Mouse (Mus musculus) forebrain, embryonic 11.5 days (tissue): ENCODE results near the gene Jade1. TPM values are rescaled to one million over a fixed set of nuclear protein-coding genes. Genes with fewer than 3 reads are reported as not detected.
A peak's percentile ranks its signal among the peaks of the same experiment; 100 is the strongest.

ENCODE experiments used
- ATAC-seq: fragments of 200-750 bp; cut with Nextera tagmentation; replicated peaks from 2 replicates; pipeline ENCODE4 v1.8.0; 2017; ENCODE audit warnings: moderate TSS enrichment; ENCODE audit not compliant: low FRiP score
- DNase-seq: peaks from one replicate; pipeline ENCODE4 v3.0.0-alpha.2; 2017; ENCODE audit warnings: low spot score
- H3K27ac ChIP-seq: fragments of 300-500 bp; sonication (generic); 2 replicates; pipeline ENCODE4 v1.5.1; 2014; ENCODE audit warnings: low read depth, low read length
- H3K27me3 ChIP-seq: fragments of 300-500 bp; sonication (generic); 2 replicates; pipeline ENCODE4 v1.6.1; 2014; ENCODE audit warnings: mild to moderate bottlenecking, low read length, mixed read lengths; ENCODE audit not compliant: control insufficient read depth, insufficient read depth
- H3K36me3 ChIP-seq: fragments of 300-500 bp; sonication (generic); 2 replicates; pipeline ENCODE4 v1.6.1; 2014; ENCODE audit warnings: mild to moderate bottlenecking, low read length, moderate library complexity, mixed read lengths; ENCODE audit not compliant: control insufficient read depth, insufficient read depth
- H3K4me1 ChIP-seq: fragments of 300-500 bp; sonication (generic); replicated peaks from 2 replicates; pipeline ENCODE4 v1.6.1; 2014; ENCODE audit warnings: low read length, mixed read lengths; ENCODE audit not compliant: control insufficient read depth, insufficient read depth
- H3K4me2 ChIP-seq: fragments of 300-500 bp; sonication (generic); 2 replicates; pipeline ENCODE4 v1.6.1; 2014; ENCODE audit warnings: low read depth, mild to moderate bottlenecking, low read length, moderate library complexity, mixed read lengths; ENCODE audit not compliant: severe bottlenecking
- H3K4me3 ChIP-seq: fragments of 300-500 bp; sonication (generic); 2 replicates; pipeline ENCODE4 v1.5.1; 2014; ENCODE audit warnings: low read depth, low read length
- H3K9ac ChIP-seq: fragments of 300-500 bp; sonication (generic); 2 replicates; pipeline ENCODE4 v1.6.1; 2014; ENCODE audit warnings: low read length
- H3K9me3 ChIP-seq: fragments of 300-500 bp; sonication (generic); 2 replicates; pipeline ENCODE4 v1.6.1; 2016; ENCODE audit warnings: low read length, mixed read lengths; ENCODE audit not compliant: control insufficient read depth
- WGBS: fragments of 180-500 bp; shearing (Covaris S2); extraction: QIAGEN DNeasy Blood & Tissue Kit; methylation state at CpG from one replicate; pipeline ENCODE4 v1.1.7; 2014; 5-methylcytosine and 5-hydroxymethylcytosine counted together
- polyA plus RNA-seq: library from polyadenylated mRNA; unstranded; fragments of >200 nt; fragmentation: Nextera tagmentation; extraction: Ambion mirVana; gene quantifications from 2 replicates; pipeline ENCODE4 v1.2.1, GENCODE M21; 2014

Gene Jade1
- polyA plus RNA-seq, 1 experiment from 2014 or later = 22.4 TPM

- 0 out of 2 replicates have a peak, but pooled peaks cover 3% of the 10 kb centered on the region for H3K4me1 ChIP-seq
- H3K9me3 ChIP-seq = no peaks in the 10 kb centered on the region
- H3K4me2 ChIP-seq = peak overlapping the region; percentile 80
- H3K27me3 ChIP-seq = no peaks in the 10 kb centered on the region
- peak overlapping the region; percentile 96 for H3K9ac ChIP-seq
- ATAC-seq (peak; percentile 69), DNase-seq (peak; percentile 90)
- peak overlapping the region; percentile 72 for H3K4me3 ChIP-seq
- no peaks in the 10 kb centered on the region for H3K36me3 ChIP-seq
- peak overlapping the region; percentile 99 for H3K27ac ChIP-seq
- under 1% methylated on average over 60 of the region's 60 CpGs for WGBS
Observed at GRCm38 (mm10) chr3:41564471-41565213, 9.1 kb downstream of the Jade1 start.

DNA sequence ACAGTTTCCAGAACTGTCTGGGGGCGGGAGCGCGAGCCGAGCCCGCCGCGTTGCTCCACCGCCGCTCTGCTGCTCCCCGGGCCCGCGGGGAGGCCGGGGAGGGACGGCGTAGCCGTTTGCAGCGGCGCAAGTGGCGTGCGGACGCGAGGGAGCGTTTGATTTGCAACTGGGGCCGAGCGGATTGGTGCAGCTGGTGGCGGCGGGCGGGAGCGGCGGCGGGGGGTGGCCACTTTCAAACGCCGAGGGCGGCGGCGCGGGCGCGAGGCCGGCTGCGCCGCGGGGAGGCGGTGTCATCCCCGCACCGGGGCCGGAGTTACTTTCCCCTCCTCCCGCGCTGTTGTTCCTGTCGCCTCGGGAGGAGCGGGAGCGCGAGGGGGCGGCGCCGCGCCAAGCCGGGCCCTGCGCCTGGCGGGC, 9.9 kb downstream of the Jade1 start:
- Histone ChIP-seq H3K4me2 (peak overlapping the region; percentile 80), H3K36me3 (no peaks in the 10 kb centered on the region), H3K4me1 (0 out of 2 replicates have a peak, but pooled peaks cover 3% of the 10 kb centered on the region), H3K27ac (peak overlapping the region; percentile 99), H3K27me3 (no peaks in the 10 kb centered on the region), H3K4me3 (peak overlapping the region; percentile 72), H3K9me3 (no peaks in the 10 kb centered on the region), H3K9ac (peak overlapping the region; percentile 96)
- DNase-seq (peak; percentile 91), ATAC-seq (peak; percentile 71)
- under 1% methylated on average over 58 of the region's 61 CpGs for WGBS

- peak overlapping the region; percentile 96 for H3K9ac ChIP-seq
Observed at GRCm38 (mm10) chr3:41565955-41566354, 10.4 kb downstream of the Jade1 start.

DNA sequence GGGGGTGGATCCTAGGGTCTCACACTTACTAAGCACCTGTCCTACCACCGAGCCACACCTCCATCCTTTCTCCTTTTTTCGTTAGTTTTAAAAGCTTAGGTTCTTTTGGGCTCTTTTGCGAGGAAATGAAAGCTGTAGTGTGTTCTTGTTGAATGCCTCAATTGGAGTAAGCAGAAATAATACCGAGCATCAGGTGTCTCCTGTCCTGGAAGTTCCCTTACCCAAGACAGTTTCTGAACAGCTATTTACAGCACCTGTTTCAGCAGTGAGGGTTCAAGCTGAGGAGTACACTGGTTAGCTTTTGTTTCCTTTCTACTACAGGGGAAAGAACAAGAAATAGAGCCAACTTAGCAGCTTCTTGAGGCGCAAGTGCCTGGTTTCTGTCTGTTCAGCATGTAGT, 14.4 kb downstream of the Jade1 start:
- ATAC-seq (no peak), DNase-seq (no peak)
- H3K4me2 ChIP-seq = no peak overlapping the region
- WGBS = 78% methylated on average over 5 of the region's 5 CpGs
- no peaks in the 10 kb centered on the region for H3K36me3 ChIP-seq
- no peaks in the 10 kb centered on the region for H3K27me3 ChIP-seq
- no peak overlapping the region for H3K9ac ChIP-seq
- H3K4me1 ChIP-seq = 0 out of 2 replicates have a peak, but pooled peaks cover 3% of the 10 kb centered on the region
- no peaks in the 10 kb centered on the region for H3K9me3 ChIP-seq
- H3K27ac ChIP-seq = no peak overlapping the region
- no peak overlapping the region for H3K4me3 ChIP-seq

More at GRCm38 (mm10) chr3:41565955-41566354, 10.4 kb downstream of the Jade1 start:
- peak; percentile 49 for ATAC-seq
- Histone ChIP-seq H3K27ac (peak overlapping the region; percentile 99), H3K36me3 (no peaks in the 10 kb centered on the region), H3K9me3 (no peaks in the 10 kb centered on the region), H3K4me1 (0 out of 2 replicates have a peak, but pooled peaks cover 3% of the 10 kb centered on the region), H3K4me3 (peak overlapping the region; percentile 72), H3K4me2 (peak overlapping the region; percentile 80), H3K27me3 (no peaks in the 10 kb centered on the region)
- peak; percentile 89 for DNase-seq
- WGBS = under 1% methylated on average over 25 of the region's 26 CpGs

DNA sequence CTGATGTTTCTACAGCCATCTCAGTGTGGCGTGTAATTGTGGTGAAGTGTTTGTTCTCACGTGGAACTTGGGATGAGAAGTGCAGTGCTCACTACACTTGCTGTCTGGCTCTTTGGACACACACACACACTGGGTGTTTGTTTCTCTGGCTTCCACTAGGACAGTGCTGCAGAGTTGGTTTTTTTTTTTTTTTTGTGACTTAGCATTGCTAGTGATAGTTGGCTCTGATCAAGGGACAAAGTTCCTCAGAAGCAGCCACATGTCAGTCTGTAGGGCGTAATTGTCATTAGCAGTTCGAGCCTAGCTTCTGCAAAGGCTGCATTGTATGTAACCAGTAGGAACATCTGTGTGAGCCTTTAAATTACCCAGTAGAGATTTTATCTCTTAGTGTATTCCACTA, 16.6 kb downstream of the Jade1 start:
- no peaks in the 10 kb centered on the region for H3K9me3 ChIP-seq
- DNase-seq = no peak
- no peak overlapping the region for H3K9ac ChIP-seq
- no peak overlapping the region for H3K4me2 ChIP-seq
- no peak overlapping the region for H3K4me3 ChIP-seq
- 86% methylated on average over 4 of the region's 4 CpGs for WGBS
- no peaks in the 10 kb centered on the region for H3K27me3 ChIP-seq
- no peak for ATAC-seq
- H3K4me1 ChIP-seq = peaks cover 3% of the 10 kb centered on the region; the same call in 1 of the 2 replicates
- no peaks in the 10 kb centered on the region for H3K36me3 ChIP-seq
- no peak overlapping the region for H3K27ac ChIP-seq

- H3K9ac ChIP-seq = no peak overlapping the region
- no peak overlapping the region for H3K27ac ChIP-seq
- DNase-seq (no peak), ATAC-seq (no peak)
- H3K9me3 ChIP-seq = no peaks in the 10 kb centered on the region
- no peaks in the 10 kb centered on the region for H3K27me3 ChIP-seq
- WGBS = 89% methylated on average over 11 of the region's 11 CpGs
- H3K4me2 ChIP-seq = no peak overlapping the region
- H3K4me3 ChIP-seq = no peak overlapping the region
- H3K36me3 ChIP-seq = no peaks in the 10 kb centered on the region
- peaks cover 3% of the 10 kb centered on the region; the same call in 1 of the 2 replicates for H3K4me1 ChIP-seq
Observed at GRCm38 (mm10) chr3:41572968-41573367, 17.4 kb downstream of the Jade1 start.

GRCm38 (mm10) chr3:41574208-41574607, 18.7 kb downstream of the Jade1 start:
- H3K4me2 ChIP-seq = no peak overlapping the region
- no peaks in the 10 kb centered on the region for H3K9me3 ChIP-seq
- H3K27me3 ChIP-seq = no peaks in the 10 kb centered on the region
- peaks cover 2% of the 10 kb centered on the region; the same call in 1 of the 2 replicates for H3K4me1 ChIP-seq
- H3K36me3 ChIP-seq = no peaks in the 10 kb centered on the region
- 79% methylated on average over 8 of the region's 8 CpGs for WGBS
- no peak overlapping the region for H3K9ac ChIP-seq
- ATAC-seq (no peak), DNase-seq (no peak)
- H3K4me3 ChIP-seq = no peak overlapping the region
- H3K27ac ChIP-seq = no peak overlapping the region

GRCm38 (mm10) chr3:41574720-41575435, 19.3 kb downstream of the Jade1 start:
- H3K4me2 ChIP-seq = no peak overlapping the region
- no peaks in the 10 kb centered on the region for H3K27me3 ChIP-seq
- H3K4me3 ChIP-seq = no peak overlapping the region
- H3K4me1 ChIP-seq = peaks cover 6% of the 10 kb centered on the region; the same call in 1 of the 2 replicates
- no peaks in the 10 kb centered on the region for H3K36me3 ChIP-seq
- WGBS = 75% methylated on average over 7 of the region's 7 CpGs
- no peaks in the 10 kb centered on the region for H3K9me3 ChIP-seq
- H3K9ac ChIP-seq = no peak overlapping the region
- DNase-seq = no peak
- no peak overlapping the region for H3K27ac ChIP-seq
- no peak for ATAC-seq
